Comparison of ENCODE assay signal across 15 mouse cellular contexts in the genomic region with DNA sequence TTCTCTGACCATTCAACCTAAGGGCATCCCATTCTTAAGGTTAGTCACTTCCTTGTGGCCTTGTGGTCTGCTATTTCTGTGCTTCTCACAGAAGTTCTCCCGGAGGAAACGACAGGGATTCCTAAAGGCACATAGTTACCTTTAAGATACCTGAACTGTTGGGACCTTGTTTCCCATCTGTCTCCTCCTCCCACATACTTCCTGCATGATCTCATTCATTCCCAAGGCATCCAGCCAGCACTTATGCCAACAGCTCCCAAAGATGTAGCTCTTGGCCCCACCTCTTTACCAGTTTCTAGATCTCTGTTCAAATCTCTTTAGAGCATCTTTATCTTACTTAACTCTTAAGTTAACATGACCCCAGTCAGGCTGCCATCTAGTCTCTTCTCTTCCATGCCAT.
DNase-seq lines count a peak whose midpoint lies in the region; ATAC-seq and TF ChIP-seq lines count a peak whose summit lies in the region.
"Had no signal": no experiment of that assay in that cellular context is flagged by ENCODE, and none has a peak within 500 bp of the region (broad histone marks: within the 10 kb centered on the region; RNA-seq: fewer than 3 reads in every experiment).

No protein-coding gene starts in this region.

- peaks cover 15% of the 10 kb centered on the region for H3K4me1 ChIP-seq in lung, embryonic 14.5 days (ENCODE audit: insufficient read depth)
- peaks cover 16% of the 10 kb centered on the region for H3K4me1 ChIP-seq in forebrain, embryonic 13.5 days

- TF ChIP-seq CTCF in lung, embryonic 14.5 days (IDR thresholded peaks at IDR 0.05; ENCODE audit: low read depth) = no peak

- H3K9ac ChIP-seq in lung, embryonic 14.5 days = no peak overlapping the region
- no peak overlapping the region for H3K9ac ChIP-seq in forebrain, embryonic 13.5 days
- H3K9ac ChIP-seq: embryonic facial prominence, embryonic 13.5 days; liver, embryonic 12.5 days had no signal

- DNase-seq in cerebellum, adult 9-11 months = peak; percentile 60
- no peak for DNase-seq in cerebellum, postnatal 10 days
- peak; percentile 67 for DNase-seq in right cerebral cortex, adult 18-20 months
- DNase-seq in right cerebral cortex, postnatal 10 days (ENCODE audit: low spot score in 2 of 2) = no peak
- peak; percentile 18 for DNase-seq in lung, embryonic 14.5 days
- DNase-seq in c-Kit-positive CD71-positive TER-119-positive erythroid progenitor cells, embryonic 14.5 days (ENCODE audit: low spot score) = no peak
- DNase-seq: gastrocnemius, adult 2 months; heart, postnatal 4 days; kidney, adult 8-10 months had no signal

- H3K27ac ChIP-seq in lung, embryonic 14.5 days (ENCODE audit: low read depth) = no peak overlapping the region
- no peak overlapping the region for H3K27ac ChIP-seq in forebrain, embryonic 13.5 days
- H3K27ac ChIP-seq: embryonic facial prominence, embryonic 13.5 days; liver, embryonic 12.5 days; macrophage had no signal

- no peak overlapping the region for H3K4me3 ChIP-seq in lung, embryonic 14.5 days (ENCODE audit: low read depth, low read length)
- H3K4me3 ChIP-seq in forebrain, embryonic 13.5 days = no peak overlapping the region
- H3K4me3 ChIP-seq: embryonic facial prominence, embryonic 13.5 days; gastrocnemius, adult 2 months; liver, embryonic 12.5 days had no signal

- H3K36me3 ChIP-seq in lung, embryonic 14.5 days (ENCODE audit: insufficient read depth) = no peaks in the 10 kb centered on the region
- no peaks in the 10 kb centered on the region for H3K36me3 ChIP-seq in forebrain, embryonic 13.5 days (ENCODE audit: poor library complexity, severe bottlenecking)
- H3K36me3 ChIP-seq: embryonic facial prominence, embryonic 13.5 days had no signal

- no peak overlapping the region for H3K4me2 ChIP-seq in lung, embryonic 14.5 days
- H3K4me2 ChIP-seq in forebrain, embryonic 13.5 days = no peak overlapping the region
- H3K4me2 ChIP-seq: embryonic facial prominence, embryonic 13.5 days; liver, embryonic 12.5 days; midbrain, embryonic 11.5 days had no signal

- H3K9me3 ChIP-seq in lung, embryonic 14.5 days (ENCODE audit: low read depth, low read length) = no peaks in the 10 kb centered on the region
- H3K9me3 ChIP-seq in forebrain, embryonic 13.5 days (replicated peaks) = no peaks in the 10 kb centered on the region
- H3K9me3 ChIP-seq: embryonic facial prominence, embryonic 13.5 days; liver, embryonic 12.5 days had no signal

- H3K27me3 ChIP-seq in lung, embryonic 14.5 days (ENCODE audit: insufficient read depth, low read length) = no peaks in the 10 kb centered on the region
- H3K27me3 ChIP-seq in forebrain, embryonic 13.5 days = 0 out of 2 replicates have a peak, but pooled peaks cover 4% of the 10 kb centered on the region
- H3K27me3 ChIP-seq: embryonic facial prominence, embryonic 13.5 days; liver, embryonic 12.5 days had no signal

- 62% methylated on average over 2 of the region's 2 CpGs for WGBS in lung, embryonic 14.5 days
- 92% methylated on average over 2 of the region's 2 CpGs for WGBS in forebrain, embryonic 13.5 days

- ATAC-seq in lung, embryonic 14.5 days (ENCODE audit: insufficient read depth) = no peak
- no peak for ATAC-seq in forebrain, embryonic 13.5 days
- ATAC-seq: inflammation-experienced regulatory T-cells, adult 6 months; liver, embryonic 12.5 days had no signal

Comparison
In these comparisons a context has a peak if more than half of its experiments do, and no peak if none do; other contexts are left out.
1. DNase-seq: peak in cerebellum, adult 9-11 months (single experiment), right cerebral cortex, adult 18-20 months (single experiment) and lung, embryonic 14.5 days (single experiment); none in cerebellum, postnatal 10 days (0 of 2), right cerebral cortex, postnatal 10 days (0 of 2) and c-Kit-positive CD71-positive TER-119-positive erythroid progenitor cells, embryonic 14.5 days (single experiment).